Mouse (Mus musculus) cerebral cortex, adult 2 months (tissue): ENCODE results near the gene Ctnna2.

Experiments
- WGBS: fragments of 180-500 bp; shearing (Covaris S2); methylation state at CpG from one replicate; pipeline ENCODE4 v1.1.7; 2018; 5-methylcytosine and 5-hydroxymethylcytosine counted together

The Ctnna2 gene

GRCm38 (mm10) chr6:77069595-77069994 is 909.9 kb downstream of the Ctnna2 start:
- 83% methylated on average over 3 of the region's 3 CpGs for WGBS

- 67% methylated on average over 3 of the region's 3 CpGs for WGBS
Measured at GRCm38 (mm10) chr6:77050690-77051089, 928.8 kb downstream of the Ctnna2 start.

GRCm38 (mm10) chr6:77050193-77050592 is 929.3 kb downstream of the Ctnna2 start:
- 91% methylated on average over 2 of the region's 2 CpGs for WGBS

GRCm38 (mm10) chr6:77047568-77047967 is 931.9 kb downstream of the Ctnna2 start:
- WGBS = 81% methylated on average over 1 of the region's 1 CpGs

- WGBS = 73% methylated on average over 2 of the region's 2 CpGs
Measured at GRCm38 (mm10) chr6:77013194-77013593, 966.3 kb downstream of the Ctnna2 start.

- WGBS = 78% methylated on average over 1 of the region's 1 CpGs
Measured at GRCm38 (mm10) chr6:77011001-77011400, 968.5 kb downstream of the Ctnna2 start.

GRCm38 (mm10) chr6:76992128-76992527 is 987.4 kb downstream of the Ctnna2 start:
- 84% methylated on average over 3 of the region's 3 CpGs for WGBS

GRCm38 (mm10) chr6:76984773-76985172 is 994.7 kb downstream of the Ctnna2 start:
- WGBS = 61% methylated on average over 4 of the region's 4 CpGs

GRCm38 (mm10) chr6:76981651-76982050 is 997.8 kb downstream of the Ctnna2 start:
- 67% methylated on average over 1 of the region's 1 CpGs for WGBS

GRCm38 (mm10) chr6:76979247-76979850 is 1000.1 kb downstream of the Ctnna2 start:
- WGBS = 75% methylated on average over 5 of the region's 5 CpGs

- WGBS = 28% methylated on average over 3 of the region's 3 CpGs
Measured at GRCm38 (mm10) chr6:76977817-76978216, 1001.7 kb downstream of the Ctnna2 start.

GRCm38 (mm10) chr6:76974297-76974696 is 1005.2 kb downstream of the Ctnna2 start:
- WGBS = 50% methylated on average over 1 of the region's 1 CpGs

- 44% methylated on average over 5 of the region's 5 CpGs for WGBS
Measured at GRCm38 (mm10) chr6:76964998-76965432, 1014.5 kb downstream of the Ctnna2 start.

GRCm38 (mm10) chr6:76908086-76908485 is 1071.4 kb downstream of the Ctnna2 start:
- 83% methylated on average over 4 of the region's 4 CpGs for WGBS

- 56% methylated on average over 1 of the region's 1 CpGs for WGBS
Measured at GRCm38 (mm10) chr6:76897156-76897555, 1082.3 kb downstream of the Ctnna2 start.
